In genomic region chr11:73780613-73781012, GRCm38 (mm10) we compare ENCODE assay signal across 47 mouse cellular contexts. TPM values are rescaled to one million over a fixed set of nuclear protein-coding genes. Genes with fewer than 3 reads are reported as not detected.
"Had no signal": no experiment of that assay in that cellular context is flagged by ENCODE, and none has a peak within 500 bp of the region (broad histone marks: within the 10 kb centered on the region; RNA-seq: fewer than 3 reads in every experiment).

Olfr389 (minus strand) TSS chr11:73780713.

- H3K9me3 ChIP-seq: limb, embryonic 10.5 days; limb, embryonic 12.5 days; limb, embryonic 15.5 days; liver, embryonic 12.5 days; liver, embryonic 13.5 days; liver, embryonic 15.5 days; lung, embryonic 15.5 days; megakaryocyte, embryonic 14.5 days; midbrain, embryonic 15.5 days; neural tube, embryonic 12.5 days had no signal

- H3K4me1 ChIP-seq: limb, embryonic 10.5 days; limb, embryonic 12.5 days; limb, embryonic 13.5 days; limb, embryonic 15.5 days; liver, embryonic 12.5 days; liver, embryonic 13.5 days; liver, embryonic 15.5 days; lung, embryonic 15.5 days; megakaryocyte, embryonic 14.5 days; midbrain, embryonic 10.5 days; midbrain, embryonic 12.5 days; midbrain, embryonic 13.5 days; midbrain, embryonic 15.5 days; neural tube, embryonic 12.5 days had no signal

- H3K4me3 ChIP-seq: limb, embryonic 10.5 days; limb, embryonic 12.5 days; limb, embryonic 13.5 days; limb, embryonic 15.5 days; liver, embryonic 12.5 days; liver, embryonic 13.5 days; liver, embryonic 15.5 days; lung, embryonic 15.5 days; megakaryocyte, embryonic 14.5 days; midbrain, embryonic 10.5 days; midbrain, embryonic 12.5 days; midbrain, embryonic 13.5 days; midbrain, embryonic 15.5 days; myocyte; neural tube, embryonic 12.5 days had no signal

- DNase-seq: left cerebral cortex, postnatal 4 days; liver; liver, embryonic 13.5 days; liver, postnatal 0 days; lung, adult 18-20 months; lung, adult 2 months; lung, embryonic 14.5 days; lung, postnatal 10 days; lung, postnatal 14 days; lung, postnatal 36 days; lung, postnatal 4 days; midbrain, embryonic 14.5 days had no signal

- H3K4me2 ChIP-seq: limb, embryonic 12.5 days; limb, embryonic 13.5 days; limb, embryonic 15.5 days; liver, embryonic 11.5 days; liver, embryonic 12.5 days; liver, embryonic 13.5 days; liver, embryonic 15.5 days; lung, embryonic 14.5 days; lung, embryonic 15.5 days; midbrain, embryonic 11.5 days; midbrain, embryonic 12.5 days; midbrain, embryonic 13.5 days; midbrain, embryonic 15.5 days; neural tube, embryonic 12.5 days had no signal

- ATAC-seq: liver, embryonic 12.5 days; liver, postnatal 0 days; lung, postnatal 0 days; midbrain, embryonic 13.5 days; midbrain, embryonic 15.5 days; midbrain, embryonic 16.5 days had no signal

- H3K27ac ChIP-seq: limb, embryonic 10.5 days; limb, embryonic 12.5 days; limb, embryonic 13.5 days; limb, embryonic 15.5 days; liver, embryonic 12.5 days; liver, embryonic 13.5 days; liver, embryonic 14.5 days; liver, embryonic 15.5 days; lung, embryonic 15.5 days; macrophage; midbrain, embryonic 10.5 days; midbrain, embryonic 12.5 days; midbrain, embryonic 13.5 days; midbrain, embryonic 15.5 days; neural tube, embryonic 12.5 days had no signal

- H3K36me3 ChIP-seq: limb, embryonic 10.5 days; limb, embryonic 12.5 days; limb, embryonic 13.5 days; limb, embryonic 15.5 days; liver, embryonic 12.5 days; liver, embryonic 13.5 days; liver, embryonic 15.5 days; lung, embryonic 15.5 days; midbrain, embryonic 10.5 days; midbrain, embryonic 12.5 days; midbrain, embryonic 13.5 days; midbrain, embryonic 15.5 days; neural tube, embryonic 12.5 days had no signal

- H3K9ac ChIP-seq: limb, embryonic 12.5 days; limb, embryonic 13.5 days; limb, embryonic 15.5 days; liver, embryonic 12.5 days; liver, embryonic 13.5 days; liver, embryonic 14.5 days; liver, embryonic 15.5 days; liver, postnatal 0 days; lung, embryonic 14.5 days; lung, embryonic 15.5 days; midbrain, embryonic 12.5 days; midbrain, embryonic 13.5 days; midbrain, embryonic 15.5 days; neural tube, embryonic 12.5 days had no signal

- H3K27me3 ChIP-seq: limb, embryonic 12.5 days; limb, embryonic 13.5 days; limb, embryonic 15.5 days; liver, embryonic 12.5 days; liver, embryonic 13.5 days; liver, embryonic 15.5 days; lung, embryonic 15.5 days; megakaryocyte, embryonic 14.5 days; midbrain, embryonic 12.5 days; midbrain, embryonic 13.5 days; midbrain, embryonic 15.5 days; neural tube, embryonic 12.5 days had no signal

RNA-seq across cellular contexts. Expression of gene Olfr389, which starts in this region (rescaled TPM):
- total RNA-seq: left cerebral cortex, postnatal 10 days; left cerebral cortex, postnatal 14 days; left cerebral cortex, postnatal 25 days; left cerebral cortex, postnatal 36 days; left cerebral cortex, postnatal 4 days; liver, adult 2 months; megakaryocyte progenitor cell, adult 5-6 weeks; megakaryocyte, adult 5-6 weeks; megakaryocyte-erythroid progenitor cell, adult 5-6 weeks; midbrain, postnatal 0 days; monocyte, adult 5-6 weeks had no signal
- polyA plus RNA-seq: limb, embryonic 10.5 days; limb, embryonic 11.5 days; limb, embryonic 12.5 days; limb, embryonic 13.5 days; limb, embryonic 14.5 days; limb, embryonic 15.5 days; liver, adult 2 months; liver, embryonic 11.5 days; liver, embryonic 12.5 days; liver, embryonic 13.5 days; liver, embryonic 14.5 days; liver, embryonic 15.5 days; liver, embryonic 16.5 days; liver, postnatal 0 days; lung, adult 2 months; lung, embryonic 14.5 days; lung, embryonic 15.5 days; lung, embryonic 16.5 days; lung, postnatal 0 days; macrophage; midbrain, embryonic 10.5 days; midbrain, embryonic 11.5 days; midbrain, embryonic 12.5 days; midbrain, embryonic 13.5 days; midbrain, embryonic 14.5 days; midbrain, embryonic 15.5 days; midbrain, embryonic 16.5 days; midbrain, postnatal 0 days; myocyte; neural tube, embryonic 11.5 days; neural tube, embryonic 12.5 days had no signal
